Mouse (Mus musculus): ENCODE measurements at regions not wholly inside any gene's neighbourhood (a gene's known extent, or its start where the extent isn't known, plus 50 kb on each side); places are given as distances from the start of the nearest gene placed in this dataset.

GRCm38 (mm10) chr10:92247449-92247805 lies 474.8 kb downstream of the Nedd1 start:
- no peak for TF ChIP-seq POLR2A (IDR thresholded peaks at IDR 0.05; ENCODE audit: borderline replicate concordance, insufficient read depth, low read length)
- no peak for TF ChIP-seq CTCF (IDR thresholded peaks at IDR 0.05; ENCODE audit: borderline replicate concordance, insufficient read depth, low read depth, low read length)
